Mouse (Mus musculus) intestine, embryonic 14.5 days (tissue): ENCODE measurements around the gene BC048403. TPM values are rescaled to one million over a fixed set of nuclear protein-coding genes. Genes with fewer than 3 reads are reported as not detected.
"Not testable (repeated sequence)": the region's sequence is repeated elsewhere in the genome, so short reads cannot be mapped to it uniquely, and the experiment has no call there.

Source experiments
- ATAC-seq: fragments of 200-750 bp; cut with Nextera tagmentation; replicated peaks from 2 replicates; pipeline ENCODE4 v1.8.0; 2017; ENCODE audit warnings: low read depth, moderate number of reproducible peaks, moderate TSS enrichment, moderate library complexity; ENCODE audit not compliant: low FRiP score, low TSS enrichment
- DNase-seq: peaks from one replicate; pipeline ENCODE4 v3.0.0-alpha.2; 2018; ENCODE audit warnings: low spot score
- H3K27ac ChIP-seq: fragments of 300-500 bp; sonication (generic); 2 replicates; pipeline ENCODE4 v1.5.1; 2014; ENCODE audit warnings: low read depth, mild to moderate bottlenecking, control low read depth
- H3K27me3 ChIP-seq: fragments of 300-500 bp; sonication (generic); replicated peaks from 2 replicates; pipeline ENCODE4 v1.6.1; 2014; ENCODE audit warnings: low read length, control low read depth; ENCODE audit not compliant: control insufficient read depth, insufficient read depth
- H3K36me3 ChIP-seq: fragments of 300-500 bp; sonication (generic); 2 replicates; pipeline ENCODE4 v1.6.1; 2014; ENCODE audit warnings: low read length, control low read depth; ENCODE audit not compliant: control insufficient read depth, insufficient read depth
- H3K4me1 ChIP-seq: fragments of 300-500 bp; sonication (generic); replicated peaks from 2 replicates; pipeline ENCODE4 v1.6.1; 2014; ENCODE audit warnings: low read length, control low read depth, mixed read lengths; ENCODE audit not compliant: control insufficient read depth, insufficient read depth
- H3K4me2 ChIP-seq: fragments of 300-500 bp; sonication (generic); 2 replicates; pipeline ENCODE4 v1.6.1; 2014; ENCODE audit warnings: low read length
- H3K4me3 ChIP-seq: fragments of 300-500 bp; sonication (generic); 2 replicates; pipeline ENCODE4 v1.5.1; 2014; ENCODE audit warnings: low read depth, low read length, control low read depth, mixed read lengths
- H3K9ac ChIP-seq: fragments of 300-500 bp; sonication (generic); 2 replicates; pipeline ENCODE4 v1.6.1; 2014; ENCODE audit warnings: mild to moderate bottlenecking, low read length
- H3K9me3 ChIP-seq: fragments of 300-500 bp; sonication (generic); 2 replicates; pipeline ENCODE4 v1.6.1; 2016; ENCODE audit warnings: low read length, control low read depth; ENCODE audit not compliant: control insufficient read depth
- WGBS: fragments of 180-500 bp; shearing (Covaris S2); extraction: QIAGEN DNeasy Blood & Tissue Kit; methylation state at CpG from one replicate; pipeline ENCODE4 v1.1.7; 2014; 5-methylcytosine and 5-hydroxymethylcytosine counted together
- polyA plus RNA-seq: library from polyadenylated mRNA; unstranded; fragments of >200 nt; fragmentation: Nextera tagmentation; extraction: Ambion mirVana; gene quantifications from 2 replicates; pipeline ENCODE4 v1.2.1, GENCODE M21; 2014

BC048403 gene
- polyA plus RNA-seq, 1 experiment from 2014 or later, result 5.2 TPM

GRCm38 (mm10) chr10:121764469-121765173 is 24.9 kb downstream of the BC048403 start:
- WGBS, result 83% methylated on average over 13 of the region's 13 CpGs
- Histone ChIP-seq H3K4me3 (no peak overlapping the region), H3K4me1 (no peaks in the 10 kb centered on the region)

GRCm38 (mm10) chr10:121765174-121766057 is 25.7 kb downstream of the BC048403 start:
- no peaks in the 10 kb centered on the region for H3K36me3 ChIP-seq
- H3K27me3 ChIP-seq, result no peaks in the 10 kb centered on the region
- WGBS, result 71% methylated on average over 10 of the region's 10 CpGs
- DNase-seq, result no peak
- no peak overlapping the region for H3K27ac ChIP-seq
- no peak overlapping the region for H3K9ac ChIP-seq
- no peaks in the 10 kb centered on the region for H3K9me3 ChIP-seq
- no peaks in the 10 kb centered on the region for H3K4me1 ChIP-seq
- ATAC-seq, result no peak
- H3K4me3 ChIP-seq, result no peak overlapping the region
- H3K4me2 ChIP-seq, result no peak overlapping the region

More at GRCm38 (mm10) chr10:121764469-121765173, 24.9 kb downstream of the BC048403 start:
- DNase-seq (no peak), ATAC-seq (no peak)
- no peak overlapping the region for H3K9ac ChIP-seq
- H3K36me3 ChIP-seq, result no peaks in the 10 kb centered on the region
- H3K27ac ChIP-seq, result no peak overlapping the region
- H3K4me2 ChIP-seq, result no peak overlapping the region
- H3K9me3 ChIP-seq, result no peaks in the 10 kb centered on the region
- H3K27me3 ChIP-seq, result no peaks in the 10 kb centered on the region

- not testable (repeated sequence) for H3K9ac ChIP-seq, H3K27ac ChIP-seq, H3K4me2 ChIP-seq, DNase-seq, H3K36me3 ChIP-seq, H3K9me3 ChIP-seq, H3K27me3 ChIP-seq, H3K4me3 ChIP-seq, ATAC-seq, H3K4me1 ChIP-seq
- 73% methylated on average over 3 of the region's 3 CpGs for WGBS
Measured at GRCm38 (mm10) chr10:121767295-121767694, 27.6 kb downstream of the BC048403 start.

GRCm38 (mm10) chr10:121769711-121770110 is 30.0 kb downstream of the BC048403 start:
- no peak overlapping the region for H3K4me3 ChIP-seq
- no peak for ATAC-seq
- H3K36me3 ChIP-seq, result no peaks in the 10 kb centered on the region
- H3K27ac ChIP-seq, result no peak overlapping the region
- DNase-seq, result no peak
- no peaks in the 10 kb centered on the region for H3K27me3 ChIP-seq
- H3K4me2 ChIP-seq, result no peak overlapping the region
- H3K4me1 ChIP-seq, result no peaks in the 10 kb centered on the region
- no peak overlapping the region for H3K9ac ChIP-seq
- 89% methylated on average over 5 of the region's 5 CpGs for WGBS
- H3K9me3 ChIP-seq, result no peaks in the 10 kb centered on the region

- ATAC-seq (0 out of 2 replicates have a peak, but pooled peaks have one; percentile 19), DNase-seq (no peak)
- Histone ChIP-seq H3K4me3 (no peak overlapping the region), H3K27me3 (no peaks in the 10 kb centered on the region), H3K9me3 (no peaks in the 10 kb centered on the region), H3K4me2 (peak overlapping the region; percentile 16), H3K9ac (no peak overlapping the region), H3K27ac (no peak overlapping the region), H3K36me3 (no peaks in the 10 kb centered on the region), H3K4me1 (no peaks in the 10 kb centered on the region)
- WGBS, result 46% methylated on average over 19 of the region's 20 CpGs
Measured at GRCm38 (mm10) chr10:121770624-121771577, 31.2 kb downstream of the BC048403 start.

GRCm38 (mm10) chr10:121773813-121774212 is 34.1 kb downstream of the BC048403 start:
- no peak overlapping the region for H3K9ac ChIP-seq
- H3K4me3 ChIP-seq, result no peak overlapping the region
- DNase-seq (no peak), ATAC-seq (no peak)
- H3K9me3 ChIP-seq, result no peaks in the 10 kb centered on the region
- WGBS, result 74% methylated on average over 4 of the region's 4 CpGs
- no peaks in the 10 kb centered on the region for H3K27me3 ChIP-seq
- H3K36me3 ChIP-seq, result no peaks in the 10 kb centered on the region
- H3K4me2 ChIP-seq, result no peak overlapping the region
- no peaks in the 10 kb centered on the region for H3K4me1 ChIP-seq
- H3K27ac ChIP-seq, result no peak overlapping the region

- Histone ChIP-seq H3K4me3 (no peak overlapping the region), H3K9me3 (no peaks in the 10 kb centered on the region), H3K27ac (no peak overlapping the region), H3K27me3 (no peaks in the 10 kb centered on the region), H3K9ac (no peak overlapping the region), H3K36me3 (no peaks in the 10 kb centered on the region), H3K4me1 (no peaks in the 10 kb centered on the region), H3K4me2 (no peak overlapping the region)
- no peak for DNase-seq
- ATAC-seq, result no peak
- WGBS, result 60% methylated on average over 3 of the region's 3 CpGs
Measured at GRCm38 (mm10) chr10:121775990-121776389, 36.3 kb downstream of the BC048403 start.

GRCm38 (mm10) chr10:121781159-121781558 is 41.4 kb downstream of the BC048403 start:
- ATAC-seq (no peak), DNase-seq (no peak)
- H3K4me1 ChIP-seq, result no peaks in the 10 kb centered on the region
- 53% methylated on average over 14 of the region's 14 CpGs for WGBS
- peaks cover 23% of the 10 kb centered on the region for H3K36me3 ChIP-seq
- no peaks in the 10 kb centered on the region for H3K27me3 ChIP-seq
- H3K27ac ChIP-seq, result no peak overlapping the region
- 0 out of 2 replicates have a peak, but pooled peaks cover 7% of the 10 kb centered on the region for H3K9me3 ChIP-seq
- H3K4me2 ChIP-seq, result peak overlapping the region; percentile 15; the same call in 1 of the 2 replicates
- H3K4me3 ChIP-seq, result no peak overlapping the region
- no peak overlapping the region for H3K9ac ChIP-seq
